Mouse (Mus musculus) stomach, embryonic 16.5 days (tissue): Measurements from ENCODE around the gene Gpr85. TPM values are rescaled to one million over a fixed set of nuclear protein-coding genes. Genes with fewer than 3 reads are reported as not detected.

Experiments used
- ATAC-seq: fragments of 200-750 bp; cut with Nextera tagmentation; 2 replicates; pipeline ENCODE4 v1.8.0; 2017; ENCODE audit warnings: moderate number of reproducible peaks, moderate TSS enrichment; ENCODE audit not compliant: insufficient read depth, low FRiP score
- H3K27ac ChIP-seq: fragments of 300-500 bp; sonication (generic); 2 replicates; pipeline ENCODE4 v1.5.1; 2014; ENCODE audit warnings: low read length
- H3K27me3 ChIP-seq: fragments of 300-500 bp; sonication (generic); 2 replicates; pipeline ENCODE4 v1.6.1; 2014; ENCODE audit warnings: low read length, control low read depth, mixed read lengths; ENCODE audit not compliant: control insufficient read depth, insufficient read depth
- H3K36me3 ChIP-seq: fragments of 300-500 bp; sonication (generic); 2 replicates; pipeline ENCODE4 v1.6.1; 2014; ENCODE audit warnings: low read length; ENCODE audit not compliant: control insufficient read depth, insufficient read depth
- H3K4me1 ChIP-seq: fragments of 300-500 bp; sonication (generic); 2 replicates; pipeline ENCODE4 v1.6.1; 2014; ENCODE audit warnings: low read length, control low read depth, mixed read lengths; ENCODE audit not compliant: control insufficient read depth, insufficient read depth
- H3K4me2 ChIP-seq: fragments of 300-500 bp; sonication (generic); 2 replicates; pipeline ENCODE4 v1.6.1; 2014; ENCODE audit warnings: low read depth, low read length, mixed read lengths
- H3K4me3 ChIP-seq: fragments of 300-500 bp; sonication (generic); replicated peaks from 2 replicates; pipeline ENCODE4 v1.5.1; 2014; ENCODE audit warnings: mild to moderate bottlenecking, low read length
- H3K9ac ChIP-seq: fragments of 300-500 bp; sonication (generic); 2 replicates; pipeline ENCODE4 v1.6.1; 2014; ENCODE audit warnings: low read length
- H3K9me3 ChIP-seq: fragments of 300-500 bp; sonication (generic); replicated peaks from 2 replicates; pipeline ENCODE4 v1.6.1; 2016; ENCODE audit warnings: low read length, control low read depth; ENCODE audit not compliant: control insufficient read depth
- WGBS: fragments of 180-500 bp; shearing (Covaris S2); extraction: QIAGEN DNeasy Blood & Tissue Kit; methylation state at CpG from one replicate; pipeline ENCODE4 v1.1.7; 2014; 5-methylcytosine and 5-hydroxymethylcytosine counted together
- polyA plus RNA-seq: library from polyadenylated mRNA; unstranded; fragments of >200 nt; fragmentation: Nextera tagmentation; extraction: Ambion mirVana; gene quantifications from 2 replicates; pipeline ENCODE4 v1.2.1, GENCODE M21; 2015

Gpr85 gene
- 2.9 and 3.0 TPM in 2 replicates for polyA plus RNA-seq

DNA sequence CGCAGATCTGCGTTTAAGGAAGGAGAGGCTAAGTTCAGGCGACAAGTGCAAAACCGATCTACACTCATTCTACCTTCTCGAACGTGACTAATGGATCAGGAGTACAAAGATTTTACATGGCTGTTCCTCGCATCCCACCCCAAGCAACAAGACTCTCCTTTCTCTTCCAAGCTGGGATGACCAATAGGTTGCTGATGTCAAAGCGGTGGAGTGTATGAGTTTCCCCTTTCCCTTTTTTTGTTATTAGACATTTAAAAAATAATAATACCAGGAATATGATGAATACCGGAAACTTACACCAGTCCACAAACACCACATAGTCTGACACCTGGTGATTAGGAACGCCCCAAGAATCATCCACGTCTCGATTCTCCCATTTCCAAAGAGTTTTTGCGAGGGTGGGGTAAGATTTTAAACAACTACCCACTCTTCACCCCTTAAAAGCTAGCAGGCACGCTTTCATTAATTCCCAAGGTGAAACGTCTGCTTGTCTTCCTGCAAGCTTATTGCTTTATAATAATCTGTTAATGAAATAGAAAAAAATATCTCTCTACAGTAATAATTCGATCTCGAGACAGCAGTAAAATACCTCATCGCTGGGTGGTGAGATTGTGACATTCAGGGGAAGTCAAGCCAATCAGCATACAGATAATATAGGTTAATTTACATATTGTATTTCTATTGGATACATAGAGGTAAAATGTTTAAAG, at the start of gene Gpr85:
TSS of gene Gpr85 (minus strand) at position 598 of the 710 bp plus-strand sequence.
- Histone ChIP-seq H3K4me3 (peak within 1 kb of the TSS; percentile 63), H3K9ac (peak within 1 kb of the TSS; percentile 87), H3K4me1 (no peaks in the 10 kb centered on the region), H3K4me2 (peak within 1 kb of the TSS; percentile 82), H3K27me3 (no peaks in the 10 kb centered on the region), H3K36me3 (no peaks in the 10 kb centered on the region), H3K9me3 (no peaks in the 10 kb centered on the region), H3K27ac (peak within 1 kb of the TSS; percentile 63)
- WGBS = 39% methylated on average over 18 of the region's 18 CpGs
- no peak for ATAC-seq

GRCm38 (mm10) chr6:13884877-13885592, 45.3 kb upstream of the Gpr85 start:
- Histone ChIP-seq H3K4me3 (no peak overlapping the region), H3K9me3 (no peaks in the 10 kb centered on the region), H3K27me3 (no peaks in the 10 kb centered on the region), H3K9ac (no peak overlapping the region), H3K4me2 (no peak overlapping the region), H3K36me3 (no peaks in the 10 kb centered on the region), H3K4me1 (no peaks in the 10 kb centered on the region), H3K27ac (no peak overlapping the region)
- no peak for ATAC-seq
- WGBS = 80% methylated on average over 3 of the region's 3 CpGs

GRCm38 (mm10) chr6:13882919-13883318, 43.2 kb upstream of the Gpr85 start:
- no peaks in the 10 kb centered on the region for H3K27me3 ChIP-seq
- no peaks in the 10 kb centered on the region for H3K36me3 ChIP-seq
- no peak overlapping the region for H3K4me2 ChIP-seq
- no peaks in the 10 kb centered on the region for H3K4me1 ChIP-seq
- H3K27ac ChIP-seq = no peak overlapping the region
- no peaks in the 10 kb centered on the region for H3K9me3 ChIP-seq
- no peak overlapping the region for H3K4me3 ChIP-seq
- no peak for ATAC-seq
- no peak overlapping the region for H3K9ac ChIP-seq

DNA sequence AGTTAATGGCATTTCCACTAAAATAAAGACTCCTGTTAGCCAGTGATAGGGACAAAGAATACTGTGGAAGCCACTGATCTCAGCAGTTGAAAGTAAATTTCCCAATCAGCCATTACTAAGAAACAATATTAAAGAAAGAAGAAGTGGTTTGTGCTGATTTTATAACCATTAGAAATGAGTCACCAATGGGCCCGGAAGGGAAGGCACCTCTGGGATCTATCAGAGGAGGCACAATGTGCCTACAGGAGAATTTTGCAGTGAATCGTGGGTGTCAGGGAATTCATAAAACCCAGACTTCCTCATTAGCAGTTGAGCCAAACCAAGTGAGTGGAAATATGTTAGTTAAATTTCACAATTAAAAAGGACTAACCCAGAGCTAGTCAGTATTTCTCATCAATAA, 34.2 kb upstream of the Gpr85 start:
- 83% methylated on average over 2 of the region's 2 CpGs for WGBS

DNA sequence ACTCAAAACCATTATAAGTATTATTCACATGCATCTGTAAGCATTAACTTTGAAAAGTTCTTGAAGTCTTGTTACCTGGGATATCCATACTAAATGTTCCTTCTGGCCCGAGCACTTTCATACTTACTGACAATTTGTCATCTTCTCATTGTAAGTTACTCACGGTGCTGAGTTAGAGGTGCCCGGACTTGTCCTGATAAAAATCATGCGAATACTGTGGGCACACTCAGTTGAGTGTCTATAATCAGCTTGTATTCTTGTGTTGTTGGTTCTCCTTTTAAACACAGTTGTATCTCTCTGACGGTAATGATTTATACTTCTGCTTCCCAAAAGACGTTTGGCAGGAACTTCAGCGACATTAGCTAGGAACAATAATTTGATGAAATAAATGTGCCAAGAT, 32.3 kb upstream of the Gpr85 start:
- H3K9ac ChIP-seq = no peak overlapping the region
- 44% methylated on average over 7 of the region's 7 CpGs for WGBS
- H3K27me3 ChIP-seq = no peaks in the 10 kb centered on the region
- H3K36me3 ChIP-seq = peaks cover 3% of the 10 kb centered on the region; the same call in 1 of the 2 replicates
- H3K9me3 ChIP-seq = no peaks in the 10 kb centered on the region
- no peak for ATAC-seq
- peaks cover 10% of the 10 kb centered on the region for H3K4me1 ChIP-seq
- H3K27ac ChIP-seq = no peak overlapping the region; the same call in 1 of the 2 replicates
- H3K4me2 ChIP-seq = peak overlapping the region; percentile 52
- peak overlapping the region; percentile 77; the same call in 1 of the 2 replicates for H3K4me3 ChIP-seq

More for the DNA sequence above, 34.2 kb upstream of the Gpr85 start:
- H3K4me2 ChIP-seq = no peak overlapping the region
- H3K27me3 ChIP-seq = no peaks in the 10 kb centered on the region
- H3K4me3 ChIP-seq = no peak overlapping the region
- no peaks in the 10 kb centered on the region for H3K9me3 ChIP-seq
- no peak overlapping the region for H3K27ac ChIP-seq
- no peak overlapping the region for H3K9ac ChIP-seq
- ATAC-seq = no peak
- H3K4me1 ChIP-seq = peaks cover 10% of the 10 kb centered on the region
- H3K36me3 ChIP-seq = 0 out of 2 replicates have a peak, but pooled peaks cover 2% of the 10 kb centered on the region

GRCm38 (mm10) chr6:13871625-13871958, 31.9 kb upstream of the Gpr85 start:
- Histone ChIP-seq H3K9me3 (no peaks in the 10 kb centered on the region), H3K36me3 (peaks cover 3% of the 10 kb centered on the region; the same call in 1 of the 2 replicates), H3K9ac (peak overlapping the region; percentile 82), H3K27ac (peak overlapping the region; percentile 94), H3K4me2 (peak overlapping the region; percentile 52), H3K4me3 (peak overlapping the region; percentile 77), H3K4me1 (peaks cover 10% of the 10 kb centered on the region), H3K27me3 (no peaks in the 10 kb centered on the region)
- 2% methylated on average over 7 of the region's 7 CpGs for WGBS
- ATAC-seq = peak; percentile 84

GRCm38 (mm10) chr6:13870919-13871624, 31.3 kb upstream of the Gpr85 start, which contains the start of gene 2610001J05Rik:
Gene 2610001J05Rik (minus strand): TSS chr6:13871518.
- Histone ChIP-seq H3K4me3 (peak within 1 kb of the TSS; percentile 77), H3K27ac (peak within 1 kb of the TSS; percentile 94), H3K9me3 (no peaks in the 10 kb centered on the region), H3K4me2 (peak within 1 kb of the TSS; percentile 63), H3K27me3 (no peaks in the 10 kb centered on the region), H3K4me1 (peaks cover 10% of the 10 kb centered on the region), H3K36me3 (peaks cover 3% of the 10 kb centered on the region; the same call in 1 of the 2 replicates), H3K9ac (peak within 1 kb of the TSS; percentile 82)
- under 1% methylated on average over 19 of the region's 19 CpGs for WGBS
- peak; percentile 100 for ATAC-seq

DNA sequence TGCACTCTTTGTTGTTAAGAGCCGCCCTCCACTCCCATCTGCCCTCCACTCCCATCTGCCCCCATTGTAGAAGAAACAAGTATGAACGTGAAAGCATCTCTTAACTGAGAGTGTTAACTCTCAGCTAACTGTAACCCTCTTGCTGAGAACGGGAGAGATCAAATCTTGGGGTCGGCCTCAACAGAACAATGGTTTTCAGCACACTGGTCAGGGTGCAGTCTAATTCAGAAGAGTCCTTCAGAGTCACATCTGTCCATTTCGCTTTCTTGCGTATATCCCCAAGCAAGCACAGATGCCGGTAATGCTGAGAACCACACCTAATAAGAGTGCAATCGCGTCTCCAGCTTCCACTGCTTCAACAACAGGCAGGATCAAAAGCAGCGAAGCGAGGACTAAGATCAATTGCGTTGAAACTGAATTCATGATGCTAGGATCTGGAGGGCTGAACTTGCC, 30.6 kb upstream of the Gpr85 start:
- H3K4me1 ChIP-seq = peaks cover 10% of the 10 kb centered on the region
- H3K36me3 ChIP-seq = peaks cover 3% of the 10 kb centered on the region; the same call in 1 of the 2 replicates
- no peaks in the 10 kb centered on the region for H3K27me3 ChIP-seq
- H3K9me3 ChIP-seq = no peaks in the 10 kb centered on the region
- ATAC-seq = no peak
- 38% methylated on average over 12 of the region's 12 CpGs for WGBS
- H3K9ac ChIP-seq = peak overlapping the region; percentile 67
- peak overlapping the region; percentile 28; the same call in 1 of the 2 replicates for H3K27ac ChIP-seq
- peak overlapping the region; percentile 48 for H3K4me3 ChIP-seq
- peak overlapping the region; percentile 63 for H3K4me2 ChIP-seq
